Mouse (Mus musculus): ENCODE measurements at regions not wholly inside any gene's neighbourhood (a gene's known extent, or its start where the extent isn't known, plus 50 kb on each side); places are given as distances from the start of the nearest gene placed in this dataset.

DNA sequence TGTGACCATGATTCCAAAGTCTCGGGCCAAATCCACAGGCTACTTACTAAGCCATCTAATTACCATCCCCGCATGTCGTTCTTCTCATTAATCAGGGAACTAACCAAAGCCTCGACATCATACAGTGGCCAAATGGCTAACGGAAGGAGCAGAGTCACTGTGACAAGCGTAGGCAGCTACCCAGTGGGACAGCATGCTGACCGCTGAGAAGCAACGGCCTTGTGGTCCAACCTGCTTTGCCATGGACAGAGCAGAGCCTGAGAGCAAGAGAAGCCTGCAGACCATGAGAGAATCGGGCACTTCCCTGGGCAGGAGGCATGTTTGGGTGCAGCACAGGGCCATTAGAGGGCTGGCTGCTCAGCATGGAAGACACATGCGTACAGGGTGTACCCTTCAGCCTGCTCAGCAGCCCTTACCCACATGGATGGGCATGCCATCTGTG, 268.5 kb upstream of the Atp2b1 start:
- no peak for DNase-seq (ENCODE audit: low spot score in 2 of 2)

DNA sequence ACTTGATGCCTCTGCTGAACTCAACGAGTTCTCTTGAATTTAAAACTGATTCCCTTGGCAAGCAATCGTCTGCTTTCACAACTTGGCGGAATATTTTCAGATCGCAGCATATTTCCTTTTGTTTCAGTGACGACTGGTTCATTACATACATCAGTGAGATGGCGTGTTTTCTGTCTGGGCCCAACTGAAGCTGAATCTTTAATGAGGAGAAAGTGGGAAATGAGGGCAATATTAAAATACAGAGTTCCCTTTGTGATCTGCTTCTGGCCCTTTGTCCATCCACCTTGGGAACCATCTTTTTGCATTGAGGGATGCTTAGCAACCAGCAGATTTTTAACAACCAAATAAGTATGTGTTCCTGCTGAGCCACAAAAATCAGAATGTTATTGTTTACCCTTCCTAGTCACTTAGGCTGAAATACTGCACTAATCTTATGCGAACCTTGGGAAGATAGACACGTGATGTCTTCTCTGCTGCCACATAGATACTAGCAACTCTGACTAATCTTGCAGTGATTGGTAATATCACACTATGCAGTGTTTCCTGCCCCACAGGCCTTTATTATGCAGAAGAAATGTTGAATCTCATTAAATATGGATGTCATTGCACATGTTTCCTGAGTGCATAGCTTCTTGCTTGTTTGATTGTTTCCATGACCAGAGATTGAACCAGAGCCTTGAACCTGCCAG, 267.8 kb upstream of the Atp2b1 start:
- no peak for DNase-seq (ENCODE audit: low spot score in 2 of 2)

DNA sequence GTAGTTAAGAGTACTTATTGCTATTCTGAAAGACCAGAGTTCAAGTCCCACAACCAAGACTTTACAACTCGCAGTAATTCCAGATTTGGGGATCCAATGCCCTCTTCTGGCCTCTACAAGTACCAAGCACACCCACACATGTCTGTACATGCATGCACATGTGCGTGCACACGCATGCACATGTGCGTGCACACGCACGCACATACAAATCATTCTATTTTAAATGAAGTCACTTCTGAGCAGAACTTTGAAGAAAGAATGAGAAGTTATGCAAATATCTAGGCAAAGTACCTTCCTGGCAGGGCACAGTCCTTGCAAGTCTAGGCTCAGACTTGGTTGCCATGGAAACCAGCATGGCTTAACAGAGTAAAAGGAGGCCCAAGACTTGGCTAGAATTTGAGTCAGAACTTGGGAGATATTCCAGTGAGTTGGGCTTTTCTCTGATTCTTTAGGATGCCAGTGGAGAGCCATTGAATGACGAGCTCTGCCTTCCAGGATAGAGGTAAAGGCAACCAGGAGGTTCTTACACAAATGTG, 265.4 kb upstream of the Atp2b1 start:
- no peak for DNase-seq (ENCODE audit: low spot score in 2 of 2)

DNA sequence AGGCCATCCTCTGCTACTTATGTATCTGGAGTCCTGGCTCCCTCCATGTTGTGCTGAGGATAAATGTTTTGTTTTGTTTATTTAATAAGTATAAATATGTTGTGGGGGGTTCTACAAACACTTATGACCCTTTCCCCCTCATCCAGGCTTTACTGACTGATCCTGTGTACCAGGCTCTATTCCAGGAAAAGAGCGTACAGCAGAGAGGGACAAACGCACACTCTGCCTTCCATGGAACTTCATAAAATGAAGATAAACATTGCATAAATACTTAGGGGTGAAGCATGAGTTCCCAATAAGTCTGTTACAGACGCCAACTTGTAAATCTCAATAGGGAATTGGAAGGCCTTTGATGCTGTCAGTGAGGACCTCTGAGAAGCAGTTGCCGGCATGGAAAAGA, 263.7 kb upstream of the Atp2b1 start:
- DNase-seq (ENCODE audit: low spot score in 2 of 2) = no peak

DNA sequence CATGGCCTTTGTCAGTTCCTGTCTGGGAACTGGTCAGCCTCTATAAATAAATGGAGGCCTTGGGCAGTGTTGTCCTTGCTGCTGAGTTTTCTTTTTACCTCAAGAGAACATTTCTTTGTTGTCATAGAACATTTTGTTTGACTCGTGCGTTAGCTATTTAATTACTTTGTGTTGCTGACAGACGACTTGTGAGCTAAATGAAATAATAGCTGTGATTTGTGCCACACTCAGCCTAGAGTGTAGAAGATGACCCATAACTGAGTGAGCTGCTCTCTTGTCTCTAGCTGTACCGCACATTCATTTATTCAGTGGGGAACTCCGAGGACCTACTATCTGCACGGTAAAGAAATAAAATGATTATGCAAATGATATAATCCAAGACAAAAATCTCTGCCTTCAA, 263.1 kb upstream of the Atp2b1 start:
- DNase-seq (ENCODE audit: low spot score in 2 of 2) = no peak

DNA sequence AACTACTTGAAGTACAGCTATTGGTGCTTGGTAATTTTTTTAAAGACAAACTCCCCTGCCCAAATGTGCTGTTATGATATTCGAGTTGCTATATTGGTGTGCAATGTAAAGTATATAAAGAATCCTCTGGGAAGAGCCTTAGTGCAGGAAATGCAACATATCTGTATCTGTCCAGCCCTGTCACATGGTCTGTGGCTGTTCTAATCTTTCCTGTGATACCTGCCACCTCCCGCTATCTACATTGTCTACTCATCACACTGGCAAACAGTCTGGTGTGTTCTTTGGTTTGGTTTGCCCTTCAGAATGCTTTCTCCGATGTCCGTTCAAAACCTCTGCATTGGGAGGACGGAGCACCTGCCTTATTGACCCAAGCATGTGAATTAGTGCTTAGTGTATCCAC, 262.6 kb upstream of the Atp2b1 start:
- DNase-seq (ENCODE audit: low spot score in 2 of 2) = no peak

DNA sequence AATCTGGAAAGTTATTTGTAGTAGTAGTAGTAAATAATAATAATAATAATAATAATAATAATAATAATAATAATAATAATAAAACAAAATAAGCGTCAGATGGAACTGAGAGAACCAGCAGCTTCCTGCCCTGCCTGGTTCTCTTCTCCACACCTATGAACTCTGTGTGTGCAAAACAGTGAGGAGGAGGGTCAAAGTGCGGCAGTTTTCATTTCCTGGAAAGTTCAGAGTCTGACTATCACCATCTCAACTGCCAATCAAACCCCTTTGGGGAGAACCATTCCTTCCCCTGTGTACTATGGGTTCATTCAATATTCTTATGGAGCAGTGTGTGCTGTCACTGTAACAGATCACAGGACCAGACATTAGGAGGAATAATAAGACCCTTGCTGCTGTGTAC, 262.1 kb upstream of the Atp2b1 start:
- no peak for DNase-seq (ENCODE audit: low spot score in 2 of 2)

DNA sequence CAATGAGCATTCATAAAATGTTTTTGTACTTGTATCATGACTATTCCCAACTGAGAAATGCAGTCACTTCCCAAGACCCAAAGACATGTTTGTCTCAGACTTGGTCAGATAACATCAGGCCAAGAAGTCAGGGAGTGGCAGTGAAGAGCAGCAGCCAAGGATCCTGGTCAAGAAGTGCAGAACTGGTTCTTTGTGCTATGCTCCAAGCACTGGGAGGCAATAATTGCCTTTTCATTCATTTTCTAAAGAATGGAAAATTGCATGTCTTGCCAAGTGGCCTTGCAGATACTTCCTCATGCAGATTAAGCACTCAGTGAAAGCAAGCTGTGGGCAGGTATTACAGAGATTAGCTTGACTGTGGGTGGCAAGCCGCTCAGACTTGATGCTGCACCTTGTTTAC, 253.5 kb upstream of the Atp2b1 start:
- DNase-seq (ENCODE audit: low spot score in 2 of 2) = no peak

DNA sequence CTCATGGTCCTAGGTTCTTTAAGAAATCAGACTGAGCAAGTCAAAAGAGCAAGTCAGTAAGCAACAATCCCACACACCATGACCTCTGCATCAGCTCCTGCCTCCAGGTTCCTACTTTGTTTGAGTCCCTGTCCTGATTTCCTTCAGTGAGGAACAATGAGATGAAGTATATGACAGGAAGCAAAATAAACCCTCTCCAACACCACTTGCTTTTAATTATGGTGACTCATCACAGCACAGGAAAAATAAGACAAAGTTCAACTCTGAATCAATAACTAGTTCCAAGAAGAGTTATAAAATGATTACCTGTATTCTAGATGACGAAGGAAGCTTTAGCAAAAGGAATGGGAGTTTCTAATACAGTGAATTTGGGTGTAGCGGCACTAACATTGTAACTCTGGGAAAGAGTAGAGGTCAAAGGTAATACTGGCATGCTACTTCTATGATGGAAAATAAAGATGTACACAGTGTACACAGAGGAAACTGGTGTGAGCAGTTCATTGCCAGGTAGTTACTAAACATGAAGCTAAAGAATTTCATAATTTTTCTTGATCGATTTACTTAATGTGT, 248.2 kb upstream of the Atp2b1 start:
- no peak for DNase-seq (ENCODE audit: low spot score in 2 of 2)

DNA sequence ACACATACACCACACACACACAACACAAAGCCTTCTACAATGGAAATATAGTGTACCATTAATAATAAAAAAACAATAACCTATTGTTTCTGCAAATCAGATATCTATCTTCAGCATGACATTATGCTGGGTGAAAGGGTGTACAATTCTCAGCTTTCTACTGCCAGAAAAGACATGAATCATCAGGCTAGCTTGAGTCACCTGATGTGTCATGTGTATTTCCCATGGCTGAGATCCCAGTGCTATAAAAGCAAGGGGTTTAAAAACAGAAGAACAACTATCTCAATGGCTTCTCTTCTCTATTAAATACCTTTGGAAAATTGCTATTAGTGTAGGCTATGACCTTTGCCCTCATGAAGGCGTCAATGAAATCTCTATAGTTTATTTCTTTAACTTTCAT, 246.5 kb upstream of the Atp2b1 start:
- no peak for DNase-seq (ENCODE audit: low spot score in 2 of 2)

DNA sequence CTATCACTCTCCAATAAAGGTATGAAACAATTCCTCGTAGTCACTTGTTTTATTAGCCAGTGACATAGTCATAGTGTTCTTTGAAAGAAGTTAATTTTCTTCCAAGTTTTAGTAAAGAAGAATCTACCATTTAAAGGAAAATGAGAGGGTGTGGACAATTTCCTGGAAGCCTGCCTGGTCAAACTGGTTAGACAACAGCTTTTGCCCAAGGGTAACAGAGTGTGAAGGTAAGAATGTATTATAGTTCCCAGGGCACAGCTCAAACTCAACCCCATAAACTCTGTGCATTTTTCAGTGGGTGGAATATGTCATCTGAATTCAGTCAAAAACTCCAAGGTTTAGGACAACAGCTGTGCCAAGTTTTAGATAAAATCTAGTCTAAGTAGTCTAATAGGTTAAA, 240.1 kb upstream of the Atp2b1 start:
- DNase-seq (ENCODE audit: low spot score in 2 of 2) = no peak

DNA sequence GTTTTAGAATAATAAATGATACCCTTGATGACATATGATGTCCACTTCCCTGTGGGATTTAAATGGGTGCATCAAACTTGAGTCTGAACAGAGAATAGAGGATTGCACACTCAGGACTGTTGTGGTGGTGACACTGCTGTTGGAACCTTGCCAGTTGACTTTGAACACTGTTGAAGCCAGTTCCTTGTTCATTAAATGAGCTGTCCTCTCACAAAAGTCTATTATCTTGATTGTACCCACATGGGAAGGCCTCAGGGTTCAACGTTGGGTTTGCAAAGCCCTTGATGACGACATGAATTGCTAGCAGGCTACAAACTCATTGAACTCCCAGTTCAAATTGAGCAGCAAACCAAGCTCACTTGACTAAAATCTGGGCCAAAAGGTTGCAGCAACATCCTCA, 237.3 kb upstream of the Atp2b1 start:
- no peak for DNase-seq (ENCODE audit: low spot score in 2 of 2)

DNA sequence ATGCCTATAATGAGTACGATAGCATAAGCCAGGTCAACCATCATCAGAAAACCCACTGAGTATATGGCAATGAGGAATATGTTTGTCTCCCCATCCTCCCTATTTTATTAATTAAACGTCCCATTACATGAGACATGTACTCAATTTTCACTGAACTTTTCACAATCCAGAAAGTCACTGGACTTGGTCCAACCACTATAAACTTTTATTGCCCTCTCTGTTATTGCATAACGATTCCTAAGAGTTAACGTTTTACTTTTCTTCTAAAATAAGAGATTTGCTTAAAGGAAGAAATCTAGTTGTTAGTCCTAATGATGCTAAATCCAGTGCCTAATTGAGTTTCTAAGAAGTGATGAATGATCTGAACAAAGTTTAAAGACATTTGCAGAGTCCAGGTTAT, 236.0 kb upstream of the Atp2b1 start:
- no peak for DNase-seq (ENCODE audit: low spot score in 2 of 2)

DNA sequence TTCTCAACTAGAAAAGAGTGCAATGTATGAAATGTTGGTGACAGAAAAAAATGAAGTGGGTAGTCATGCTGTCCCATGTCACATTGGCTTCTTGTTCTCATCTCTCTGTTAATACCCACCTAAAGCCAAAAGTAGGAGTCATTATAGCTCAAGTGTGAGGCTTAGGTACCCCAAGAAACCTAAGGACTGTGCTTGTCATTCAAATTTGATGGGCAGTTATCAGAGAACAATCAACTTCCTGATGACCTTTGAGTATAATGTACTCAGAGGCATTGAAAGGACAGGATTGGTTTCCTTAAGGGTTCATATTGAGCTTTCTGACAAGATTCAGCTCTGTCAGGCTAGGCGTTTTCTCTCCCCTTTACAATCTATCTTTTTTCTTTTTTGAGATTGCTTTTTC, 231.8 kb upstream of the Atp2b1 start:
- no peak for DNase-seq (ENCODE audit: low spot score in 2 of 2)

DNA sequence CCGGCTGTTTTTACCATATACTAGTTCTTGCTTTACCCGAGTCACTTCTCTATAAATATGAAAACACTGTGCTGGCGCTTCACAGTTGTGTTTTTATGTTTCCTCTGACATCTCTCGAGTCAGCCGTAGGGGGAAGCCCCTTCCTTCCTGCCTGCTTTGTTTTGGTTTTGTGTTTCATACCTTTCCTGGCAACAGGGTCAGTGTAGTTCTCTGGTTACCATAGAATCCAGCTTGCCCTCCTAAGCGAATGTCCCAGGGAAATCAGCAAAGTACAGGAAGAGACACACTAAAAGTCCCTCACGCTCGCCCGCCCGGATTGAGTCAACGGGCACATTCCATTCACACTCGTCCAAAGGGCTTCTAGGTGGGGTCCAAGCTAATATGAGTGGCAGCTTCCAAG, 230.0 kb upstream of the Atp2b1 start:
- no peak for DNase-seq (ENCODE audit: low spot score in 2 of 2)

DNA sequence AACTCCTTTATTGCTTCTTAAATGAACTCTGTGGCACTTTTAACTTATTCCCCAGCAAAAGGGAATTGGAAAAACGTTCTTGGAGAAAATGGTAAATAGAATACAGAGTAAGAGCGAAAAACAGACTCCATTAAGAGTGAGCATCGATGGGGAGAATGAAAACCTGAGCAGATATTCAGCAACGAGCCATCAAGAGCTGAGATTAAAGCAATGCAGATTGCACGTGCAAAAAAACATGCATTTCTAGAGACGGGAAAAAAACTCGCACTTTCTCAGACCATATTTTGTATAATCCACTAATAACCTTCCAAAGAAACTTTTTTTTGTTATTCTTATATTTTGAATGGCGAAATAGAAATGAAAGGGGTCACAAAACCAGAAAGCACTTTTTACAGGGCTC, 229.5 kb upstream of the Atp2b1 start:
- DNase-seq (ENCODE audit: low spot score in 2 of 2) = no peak

DNA sequence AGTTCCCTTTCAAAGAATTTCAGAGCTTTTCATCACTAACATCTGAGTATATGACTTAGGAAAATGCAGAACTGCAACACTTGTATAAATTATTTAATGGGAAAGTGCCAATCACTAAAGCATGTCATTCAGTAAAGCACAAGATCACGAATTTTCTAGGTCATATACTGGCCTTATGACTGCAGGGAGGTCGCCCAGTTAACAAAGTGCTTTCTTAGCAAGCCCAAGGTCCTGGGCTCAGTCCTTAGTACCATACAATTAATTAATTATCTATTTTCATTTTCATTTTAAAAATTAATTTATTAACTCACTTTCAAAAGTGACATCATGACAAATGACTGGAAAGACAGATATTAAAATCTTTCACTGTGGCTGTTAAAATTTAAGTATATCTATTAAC, 228.5 kb upstream of the Atp2b1 start:
- no peak for DNase-seq (ENCODE audit: low spot score in 2 of 2)

DNA sequence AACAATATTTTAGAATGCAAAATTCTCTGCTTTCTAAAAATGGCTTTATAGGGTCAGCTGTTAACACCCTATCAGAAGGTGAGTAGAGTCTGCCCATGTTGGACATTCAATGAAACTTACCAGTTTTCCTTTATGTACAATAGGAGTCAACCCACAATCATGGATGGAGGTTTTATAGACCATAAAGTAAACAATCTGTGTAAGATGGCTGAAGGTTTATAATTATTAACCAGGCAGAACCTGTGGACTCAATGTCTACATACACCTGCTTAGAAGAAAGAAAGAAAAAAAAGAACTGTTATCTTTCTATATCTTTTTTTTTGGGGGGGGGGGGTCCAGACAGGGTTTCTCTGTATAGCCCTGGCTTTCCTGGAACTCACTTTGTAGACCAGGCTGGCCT, 227.8 kb upstream of the Atp2b1 start:
- no peak for DNase-seq (ENCODE audit: low spot score in 2 of 2)

DNA sequence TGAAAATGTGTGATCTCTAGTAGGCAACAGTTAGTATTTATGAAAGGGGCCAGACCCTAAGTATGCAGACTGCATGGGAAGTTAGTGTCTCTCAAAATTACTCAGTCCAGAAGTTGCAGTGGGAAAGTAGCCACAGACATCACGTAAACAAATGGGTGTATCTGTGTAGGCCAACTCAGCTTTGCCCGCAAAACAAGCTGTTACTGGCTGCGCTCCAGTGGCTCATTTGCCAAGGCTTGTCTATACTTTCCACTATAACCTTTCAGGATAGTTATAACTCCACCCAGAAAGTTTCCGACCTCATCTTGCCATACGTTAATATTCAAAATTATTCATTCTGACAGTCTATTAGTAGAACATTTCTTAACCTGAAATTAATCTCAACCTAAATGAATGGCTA, 222.4 kb upstream of the Atp2b1 start:
- DNase-seq (ENCODE audit: low spot score in 2 of 2) = no peak

DNA sequence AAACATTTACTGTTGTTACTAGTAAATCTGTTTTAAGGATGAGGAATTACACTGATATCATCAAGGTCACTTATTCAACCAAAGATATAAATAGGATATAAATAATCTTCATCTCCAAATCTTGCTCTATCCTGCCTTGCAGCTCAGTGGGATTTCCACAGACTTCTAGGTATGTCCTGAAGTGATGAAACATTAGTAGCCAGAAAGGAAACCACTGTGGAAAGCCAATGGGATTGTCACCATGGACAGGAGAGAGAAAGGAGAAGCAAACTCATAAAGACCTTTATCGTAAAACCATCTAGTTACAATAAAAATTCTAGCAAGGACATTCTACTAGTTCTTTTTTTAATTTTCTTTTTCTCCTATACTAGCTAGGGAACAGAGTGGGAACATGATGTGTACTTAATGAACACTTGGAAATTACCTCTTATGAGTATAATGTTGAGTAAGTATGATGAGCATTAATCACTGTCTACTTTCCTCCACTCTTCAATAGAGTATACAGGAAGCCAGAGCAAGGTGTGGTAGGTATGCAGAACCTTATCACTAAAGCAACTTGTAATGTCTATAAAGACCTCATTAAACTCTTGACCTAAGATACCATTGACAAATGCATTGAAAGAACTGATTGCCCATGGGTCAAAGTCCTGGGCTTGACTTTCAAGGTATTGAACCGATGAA, 219.4 kb upstream of the Atp2b1 start:
- DNase-seq (ENCODE audit: low spot score in 2 of 2) = no peak

DNA sequence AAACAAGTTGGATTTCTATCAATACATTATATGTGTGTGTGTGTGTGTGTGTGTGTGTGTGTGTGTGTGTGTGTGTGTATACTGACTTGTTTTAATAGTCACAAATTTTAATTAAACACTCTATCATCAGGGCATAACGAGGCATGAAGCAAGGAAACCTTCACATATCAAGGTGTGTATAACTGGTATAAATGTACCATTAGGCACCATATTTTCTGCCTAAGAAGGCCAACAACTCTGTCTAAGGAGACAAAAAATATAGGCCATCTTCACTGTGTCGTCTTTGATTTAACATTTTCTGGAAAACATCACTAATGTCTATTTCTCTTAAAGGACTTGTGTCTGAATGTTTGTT, 218.9 kb upstream of the Atp2b1 start:
- no peak for DNase-seq (ENCODE audit: low spot score in 2 of 2)

DNA sequence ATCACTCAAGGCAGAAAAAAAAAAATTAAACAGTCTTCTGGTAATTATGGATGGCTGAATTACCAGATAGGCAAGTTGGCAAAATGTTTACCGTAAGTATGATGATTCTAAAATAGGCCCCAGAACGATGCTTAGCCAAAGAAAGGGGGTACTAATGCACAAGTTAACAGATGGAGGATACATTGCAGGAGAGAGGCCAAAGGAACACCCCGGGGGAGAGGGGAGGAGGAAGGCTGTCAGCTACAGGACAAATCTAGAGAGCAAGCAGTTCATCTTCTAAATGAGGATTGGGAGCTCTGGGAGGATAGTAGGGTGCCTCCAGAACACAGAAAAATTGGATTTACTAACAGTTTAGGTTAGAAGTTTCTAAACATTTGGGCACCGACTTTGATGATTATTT, 216.3 kb upstream of the Atp2b1 start:
- DNase-seq (ENCODE audit: low spot score in 2 of 2) = no peak

DNA sequence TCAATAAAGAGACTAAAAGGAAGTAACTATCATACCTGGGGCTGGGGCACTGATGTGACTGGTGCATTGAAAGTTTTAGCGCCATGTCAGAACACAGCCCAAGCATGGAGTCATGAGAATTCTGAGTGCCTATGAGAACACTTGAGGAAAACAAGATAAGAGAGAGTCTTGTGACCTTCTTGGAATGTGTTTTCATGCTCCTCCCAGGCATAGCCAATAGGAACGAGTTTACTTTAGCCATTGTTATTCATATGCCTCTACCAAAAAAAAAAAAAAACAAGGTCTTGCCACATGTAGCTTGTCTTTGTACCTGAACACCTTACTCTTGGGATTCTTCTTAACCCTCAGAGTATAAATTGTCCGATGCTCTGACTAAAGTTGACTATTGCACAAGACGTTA, 214.6 kb upstream of the Atp2b1 start:
- DNase-seq (ENCODE audit: low spot score in 2 of 2) = no peak
